Comparison of ENCODE assay signal across 25 mouse cellular contexts in the genomic region with DNA sequence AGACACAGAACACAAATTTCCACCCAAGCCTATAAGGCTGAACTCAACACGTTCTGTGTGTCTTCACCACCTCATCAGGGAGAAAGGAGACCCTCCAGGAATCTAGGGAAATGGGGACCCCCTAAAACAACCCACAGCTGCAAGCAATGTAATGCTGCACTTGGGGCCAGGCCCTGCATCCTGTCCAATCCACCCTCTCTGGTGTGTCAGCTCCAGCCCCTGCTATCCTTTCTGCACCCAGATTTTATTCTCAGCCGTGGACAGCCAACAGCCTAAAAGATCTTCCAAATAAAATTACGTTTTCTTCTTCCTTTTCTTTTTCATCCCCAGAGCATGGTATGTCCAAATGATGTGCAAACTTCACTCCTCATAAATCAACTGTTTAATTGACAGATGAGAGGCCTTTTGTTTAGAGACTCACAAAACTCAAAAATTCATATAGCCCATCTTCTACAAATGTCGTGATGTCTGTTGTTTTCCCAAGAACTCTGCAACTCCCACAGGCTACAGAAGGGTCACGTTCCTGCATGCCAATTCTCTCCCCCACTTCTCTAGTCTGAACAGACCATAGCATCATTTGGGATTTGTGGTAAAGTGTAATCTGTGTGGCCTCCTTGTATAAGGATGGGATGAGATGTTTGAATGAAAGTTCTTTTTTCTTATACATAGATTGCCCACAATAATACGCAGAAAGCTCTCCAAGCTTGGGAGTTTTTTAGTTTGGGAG.
"Had no signal": no experiment of that assay in that cellular context is flagged by ENCODE, and none has a peak within 500 bp of the region (broad histone marks: within the 10 kb centered on the region; RNA-seq: fewer than 3 reads in every experiment).

No protein-coding gene starts in this region.

- ATAC-seq: hindbrain, postnatal 0 days; inflammation-experienced regulatory T-cells, adult 6 months; intestine, embryonic 16.5 days; liver, embryonic 12.5 days; midbrain, embryonic 13.5 days; midbrain, embryonic 16.5 days had no signal

- H3K36me3 ChIP-seq: kidney, embryonic 15.5 days; liver, embryonic 12.5 days; liver, embryonic 15.5 days; midbrain, embryonic 10.5 days; midbrain, embryonic 13.5 days; neural tube, embryonic 13.5 days; stomach, embryonic 15.5 days had no signal

- H3K4me2 ChIP-seq: kidney, embryonic 15.5 days; liver, embryonic 12.5 days; liver, embryonic 15.5 days; midbrain, embryonic 13.5 days; neural tube, embryonic 13.5 days; stomach, embryonic 15.5 days had no signal

- H3K9me3 ChIP-seq: kidney, embryonic 15.5 days; liver, embryonic 12.5 days; liver, embryonic 15.5 days; megakaryocyte, embryonic 14.5 days; midbrain, embryonic 10.5 days; midbrain, embryonic 13.5 days; neural tube, embryonic 13.5 days; stomach, embryonic 15.5 days had no signal

- H3K4me3 ChIP-seq: kidney, embryonic 15.5 days; layer of hippocampus, adult 2 months; liver, embryonic 12.5 days; liver, embryonic 15.5 days; megakaryocyte, embryonic 14.5 days; midbrain, embryonic 10.5 days; midbrain, embryonic 13.5 days; myocyte; neural tube, embryonic 13.5 days; stomach, embryonic 15.5 days had no signal

- H3K9ac ChIP-seq: kidney, embryonic 15.5 days; liver, embryonic 12.5 days; liver, embryonic 15.5 days; midbrain, embryonic 13.5 days; neural tube, embryonic 13.5 days; stomach, embryonic 15.5 days had no signal

- H3K27me3 ChIP-seq: kidney, embryonic 15.5 days; liver, embryonic 12.5 days; liver, embryonic 15.5 days; megakaryocyte, embryonic 14.5 days; midbrain, embryonic 13.5 days; neural tube, embryonic 13.5 days; stomach, embryonic 15.5 days had no signal

- DNase-seq: kidney, adult 2 months; kidney, postnatal 10 days; kidney, postnatal 36 days; left cerebral cortex, postnatal 4 days; liver; lung, adult 18-20 months; lung, postnatal 36 days; retina, postnatal 1 day; right cerebral cortex, postnatal 25 days; spleen, adult 18-20 months; thymus, postnatal 25 days had no signal

- H3K27ac ChIP-seq: hindbrain, postnatal 0 days; kidney, embryonic 15.5 days; layer of hippocampus, adult 2 months; liver, embryonic 12.5 days; liver, embryonic 15.5 days; midbrain, embryonic 10.5 days; midbrain, embryonic 13.5 days; neural tube, embryonic 13.5 days; stomach, embryonic 15.5 days had no signal

- H3K4me1 ChIP-seq: kidney, embryonic 15.5 days; liver, embryonic 12.5 days; liver, embryonic 15.5 days; megakaryocyte, embryonic 14.5 days; midbrain, embryonic 10.5 days; midbrain, embryonic 13.5 days; neural tube, embryonic 13.5 days; stomach, embryonic 15.5 days had no signal
